Mouse (Mus musculus) right cerebral cortex, postnatal 14 days (tissue): ENCODE results near the gene Pde4c.

Source experiments
- DNase-seq: peaks from one replicate; pipeline ENCODE4 v3.0.0; 2022

The Pde4c gene

DNA sequence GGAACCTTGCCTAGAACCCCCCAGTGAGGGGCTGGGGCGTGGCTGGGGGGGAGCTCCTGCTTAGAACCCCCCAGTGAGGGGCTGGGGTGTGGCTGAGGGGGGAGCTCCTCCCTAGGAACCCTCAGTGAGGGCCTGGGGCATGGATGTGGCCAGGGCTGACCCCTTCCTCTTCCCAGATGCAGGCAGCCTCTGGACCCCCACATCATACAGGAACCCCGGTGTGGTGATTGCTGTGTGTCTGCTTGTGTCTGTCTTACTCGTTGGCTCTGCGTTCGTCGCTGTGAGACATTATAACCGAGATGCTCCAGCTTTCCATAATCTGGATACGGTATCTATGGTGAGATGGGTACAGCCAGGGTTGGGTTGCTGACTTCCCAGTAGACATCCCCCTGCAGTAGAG lies 1.9 kb upstream of the Pde4c start:
- DNase-seq: peak; percentile 2

DNA sequence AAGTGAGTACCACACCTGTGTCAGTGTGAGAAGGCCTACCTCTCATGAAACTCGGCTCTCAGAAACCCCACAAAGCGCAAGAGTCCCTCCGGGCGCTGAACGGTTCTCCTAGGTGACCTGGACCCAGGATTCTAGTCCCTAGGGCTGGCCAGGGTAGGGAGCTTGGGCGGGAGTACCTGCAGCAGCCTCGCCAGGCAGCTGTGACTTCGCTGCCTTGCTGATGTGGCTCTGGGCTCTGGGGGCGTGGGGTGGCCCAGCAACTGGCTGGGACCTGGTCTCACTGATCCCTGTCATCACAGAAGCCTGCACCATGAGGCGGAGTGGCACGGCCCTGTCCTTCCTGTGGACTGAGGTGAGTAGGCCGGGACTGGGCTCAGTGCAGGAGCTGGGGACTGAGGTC lies 696 bp downstream of the Pde4c start:
- DNase-seq: peak; percentile 1

DNA sequence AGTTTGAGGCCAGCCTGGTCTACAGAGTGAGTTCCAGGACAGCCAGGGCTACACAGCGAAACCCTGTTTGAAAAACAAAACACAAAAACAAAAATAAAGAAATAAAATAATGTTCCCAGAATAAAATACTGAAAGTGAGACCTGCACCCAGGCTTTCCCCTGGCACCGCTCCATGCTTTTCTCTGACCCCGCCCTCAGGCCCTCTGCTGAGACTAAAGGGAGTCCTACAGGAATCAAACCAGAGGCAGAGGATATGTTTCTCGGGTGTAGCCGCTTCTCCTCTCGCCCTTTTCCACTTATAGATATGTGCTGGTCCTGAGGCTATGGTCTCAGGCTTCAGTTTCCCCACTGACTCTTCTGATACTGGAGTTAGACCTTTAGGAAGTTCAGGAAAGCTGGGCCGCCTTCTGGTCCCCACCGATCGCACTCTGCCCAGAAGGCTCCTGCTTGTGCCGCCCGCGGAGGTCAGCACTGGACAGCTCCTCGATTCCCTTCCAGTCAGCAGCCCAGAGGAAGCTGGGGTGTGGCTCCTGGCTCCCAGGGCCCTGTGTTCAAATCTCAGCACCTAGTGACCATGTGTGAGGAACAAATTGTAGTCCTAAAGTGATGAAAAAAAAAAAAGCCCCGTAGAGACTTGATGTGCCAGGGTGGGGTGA lies 2.4 kb downstream of the Pde4c start:
- DNase-seq: peak; percentile 4

DNA sequence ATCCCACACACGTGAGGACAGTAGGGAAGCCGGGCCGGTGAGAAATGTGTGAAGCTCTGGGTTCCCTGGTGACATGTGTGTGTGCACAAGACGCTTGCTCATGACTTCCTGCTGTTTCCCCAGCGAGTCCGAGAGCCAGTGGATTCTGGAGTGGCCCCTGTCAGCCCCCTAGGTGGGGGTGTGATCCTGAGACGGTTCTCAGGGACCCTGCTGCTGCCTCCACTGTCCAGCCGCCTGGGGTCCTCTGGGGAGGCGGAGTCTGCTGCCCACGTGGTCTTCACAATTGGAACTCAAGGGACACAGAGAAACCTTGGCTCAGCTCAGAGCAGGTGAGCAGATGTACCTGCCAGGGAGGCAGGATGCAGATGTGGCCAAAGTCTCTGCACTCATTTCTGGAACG lies 3.2 kb downstream of the Pde4c start:
- peak; percentile 1 for DNase-seq

DNA sequence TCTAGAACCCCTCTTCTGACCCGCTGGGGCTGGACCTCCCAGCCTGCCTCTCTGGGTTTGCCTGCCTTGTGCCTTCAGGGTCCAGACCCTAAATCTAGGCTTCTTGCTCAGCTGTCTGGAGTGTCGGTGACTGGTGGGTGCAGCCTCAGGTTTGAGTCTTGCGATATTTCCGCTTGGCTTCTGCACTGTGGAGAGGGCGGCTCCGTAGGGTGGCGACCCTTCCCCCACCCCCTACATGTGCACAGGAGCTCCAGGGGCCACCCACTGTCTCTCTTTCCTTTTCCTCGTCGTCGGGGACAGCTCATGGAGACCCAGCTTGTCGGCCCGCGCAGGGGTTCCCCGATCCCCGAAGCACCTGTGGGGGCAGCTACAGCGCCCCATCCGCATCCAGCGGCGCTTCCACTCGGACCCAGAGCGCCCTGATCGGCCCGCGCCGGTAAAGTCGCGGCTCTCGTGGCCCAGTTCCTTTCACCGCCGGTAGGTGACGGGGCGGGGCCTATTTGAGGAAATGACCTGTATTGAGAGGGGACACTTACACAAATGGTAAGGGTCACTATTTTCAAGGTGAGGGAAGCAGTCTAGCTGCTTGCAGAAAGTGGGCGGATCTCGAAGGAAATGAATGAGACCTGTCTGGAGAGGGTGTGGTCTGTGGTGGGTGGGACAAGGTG lies 6.4 kb downstream of the Pde4c start:
- DNase-seq: peak; percentile 4

DNA sequence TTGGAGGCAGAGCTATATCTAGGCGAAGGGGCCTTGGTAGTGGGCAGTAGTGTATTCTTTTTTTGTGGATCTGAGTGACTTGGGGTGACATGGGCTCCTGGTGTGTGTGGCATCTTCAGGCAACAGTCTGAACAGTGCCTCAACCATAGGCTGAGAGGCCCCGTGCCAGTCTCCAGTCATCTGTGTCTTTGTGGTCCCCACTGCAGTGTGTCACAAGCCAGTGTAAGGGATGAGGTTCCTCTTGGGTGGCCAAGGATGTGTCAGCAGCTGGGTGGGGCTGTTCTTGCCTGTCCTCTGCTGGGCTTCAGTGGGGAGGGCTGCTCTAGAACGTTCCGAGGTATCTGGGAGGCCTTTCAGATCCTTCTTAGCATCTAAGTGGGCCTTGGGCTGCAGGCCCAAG lies 7.4 kb downstream of the Pde4c start:
- peak; percentile 2 for DNase-seq

DNA sequence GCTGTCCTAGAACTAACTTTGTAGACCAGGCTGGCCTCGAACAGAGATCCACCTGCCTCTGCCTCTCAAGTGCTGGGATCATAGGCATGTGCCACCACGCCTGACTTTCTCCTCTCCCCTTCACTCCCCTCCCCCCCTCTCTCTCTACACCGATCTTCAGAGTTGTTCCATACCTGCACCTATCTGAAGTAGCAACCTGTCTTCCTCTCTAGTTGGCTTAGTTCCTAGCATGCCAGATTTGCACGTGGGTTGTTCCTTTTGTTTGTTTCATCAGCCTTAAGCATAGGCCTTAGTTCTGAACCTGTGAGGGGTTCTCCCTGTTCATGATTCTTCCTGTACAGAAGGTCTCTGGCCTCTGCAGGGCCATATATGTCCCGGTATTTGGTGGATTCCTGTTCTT lies 14.2 kb downstream of the Pde4c start:
- DNase-seq: no peak

DNA sequence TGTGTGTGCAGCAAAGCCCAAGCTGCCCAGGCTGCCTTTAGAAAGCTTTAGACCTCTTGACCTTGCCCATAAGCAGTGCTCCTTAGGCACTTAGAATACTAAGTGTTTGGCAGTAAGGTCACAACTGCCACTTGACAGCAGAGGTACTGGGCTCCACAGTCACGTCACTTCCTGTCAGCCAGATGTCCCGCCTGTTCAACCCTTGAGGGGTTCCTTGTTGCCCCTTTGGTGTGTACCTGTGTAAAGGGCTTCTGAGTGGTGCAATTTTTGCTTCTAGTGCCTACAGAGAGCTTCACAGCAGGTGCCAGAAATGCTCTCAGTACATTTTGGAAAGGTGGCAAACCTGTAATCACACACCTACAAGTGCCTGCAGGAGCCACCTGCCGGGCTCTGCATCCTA lies 14.7 kb downstream of the Pde4c start:
- peak; percentile 1 for DNase-seq

DNA sequence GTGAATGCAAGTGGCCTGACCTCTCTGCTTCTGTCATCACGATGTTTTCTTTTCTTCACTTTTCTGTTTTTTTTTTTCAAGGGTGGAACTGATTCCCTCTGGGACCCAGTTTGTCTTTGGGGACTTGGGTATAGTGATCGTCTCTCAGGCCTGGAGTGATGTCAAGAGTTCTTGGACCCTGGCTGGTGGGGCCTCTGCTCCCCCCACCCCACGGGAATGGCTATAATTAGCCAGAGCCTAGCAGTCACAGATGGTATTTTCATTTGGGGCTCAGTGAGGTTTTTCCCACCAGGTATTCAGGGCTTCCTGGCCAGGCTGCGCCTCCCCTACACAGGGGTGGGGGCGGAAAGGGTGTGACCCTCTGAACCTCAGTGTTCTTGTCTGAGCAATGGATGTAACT lies 18.1 kb downstream of the Pde4c start:
- DNase-seq: no peak

DNA sequence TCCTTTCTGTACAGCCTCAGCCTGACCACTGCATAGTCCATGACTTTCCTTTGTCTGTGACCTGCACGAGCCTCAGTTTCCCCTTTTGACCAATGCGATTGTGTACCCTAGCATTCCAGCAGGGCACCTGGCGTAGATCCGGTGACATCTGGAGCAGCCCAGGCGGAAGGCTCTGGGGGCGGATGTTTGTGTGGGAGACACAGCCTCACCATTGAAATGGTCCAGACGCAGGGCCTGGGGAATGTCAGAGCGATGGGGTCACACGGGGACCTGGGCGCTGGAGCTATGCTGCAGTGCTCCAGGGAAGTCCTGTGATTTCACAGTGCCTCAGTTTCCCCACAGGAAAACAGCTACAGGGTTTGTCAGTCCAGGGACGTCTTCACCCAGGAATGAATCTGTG lies 18.7 kb downstream of the Pde4c start:
- peak; percentile 4 for DNase-seq

DNA sequence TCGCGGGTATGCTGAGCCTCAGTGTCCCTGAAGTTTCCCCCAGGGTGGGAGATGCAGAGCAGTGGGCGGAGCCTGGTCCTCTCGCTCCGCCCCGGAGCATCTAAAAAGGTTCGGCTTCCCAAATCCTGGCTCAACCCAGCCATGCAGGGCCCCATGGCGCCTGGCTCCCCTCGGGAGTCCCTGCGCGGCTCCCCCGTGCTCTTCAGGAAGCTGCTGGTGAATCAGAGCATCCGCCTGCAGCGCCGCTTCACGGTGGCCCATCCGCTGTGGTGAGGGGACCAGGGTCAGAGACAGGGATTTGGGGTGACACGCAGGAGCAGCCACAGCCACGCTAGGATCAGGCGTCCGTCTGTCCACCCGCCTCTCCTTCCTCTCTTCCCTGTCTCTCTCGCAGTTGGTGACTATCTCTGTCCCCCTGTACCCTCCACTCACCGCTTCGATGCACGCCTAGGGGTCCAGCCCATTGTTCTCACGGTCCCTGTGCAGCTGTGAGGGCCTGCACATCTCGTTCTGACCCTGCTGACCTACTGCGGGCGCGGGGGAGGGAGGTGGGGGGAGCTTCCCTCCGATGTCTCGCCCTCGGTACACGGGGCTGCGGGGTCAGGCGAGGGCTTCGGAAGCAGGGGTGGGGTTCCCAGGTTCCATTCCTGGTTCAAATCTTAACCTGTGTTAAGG lies 19.6 kb downstream of the Pde4c start:
- DNase-seq: peak; percentile 21

DNA sequence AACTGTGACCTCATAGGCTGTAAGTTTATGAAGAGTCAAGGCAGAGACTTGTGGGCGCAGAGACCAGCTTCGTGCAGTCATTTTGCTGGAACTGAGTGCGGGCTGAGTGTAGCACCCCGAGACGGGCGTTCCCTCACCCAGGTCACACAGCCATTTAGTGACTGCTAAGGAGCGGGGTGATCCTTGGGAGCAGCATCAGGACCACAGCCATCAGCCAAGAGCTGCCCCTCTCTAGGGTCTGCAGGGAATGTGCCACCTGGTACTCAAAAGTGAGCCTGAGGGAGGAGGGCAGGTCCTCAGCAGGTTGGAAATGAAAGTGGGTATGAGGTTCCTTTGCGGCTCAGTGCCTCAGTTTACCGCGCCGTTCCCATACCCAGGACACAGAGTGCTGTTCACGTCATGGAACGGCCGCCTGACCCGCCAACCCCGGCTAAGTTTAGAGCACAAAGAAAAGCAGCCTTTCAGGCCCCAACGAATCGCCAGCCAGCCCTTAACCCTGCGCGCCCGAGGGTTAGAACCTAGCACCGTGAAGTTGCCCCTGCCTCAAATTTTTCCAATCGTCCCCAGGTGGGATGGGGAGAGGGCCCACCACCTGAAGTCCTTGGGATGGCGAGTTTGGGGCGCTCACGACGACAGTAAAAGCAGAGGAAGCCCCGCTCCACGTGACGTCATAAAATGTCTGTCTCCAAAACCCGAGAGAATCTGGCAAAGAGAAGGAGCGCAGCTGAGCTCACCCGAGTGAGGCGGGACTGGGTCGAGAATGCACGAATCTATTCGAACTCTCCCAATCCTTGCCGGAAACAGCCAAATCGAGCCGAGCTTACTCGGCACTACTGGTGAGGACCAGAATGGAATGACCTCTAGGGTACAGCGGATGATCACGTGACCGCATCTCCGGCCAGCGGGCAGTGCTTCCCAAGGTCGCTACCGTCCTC lies 20.4 kb downstream of the Pde4c start:
- peak; percentile 62 for DNase-seq

DNA sequence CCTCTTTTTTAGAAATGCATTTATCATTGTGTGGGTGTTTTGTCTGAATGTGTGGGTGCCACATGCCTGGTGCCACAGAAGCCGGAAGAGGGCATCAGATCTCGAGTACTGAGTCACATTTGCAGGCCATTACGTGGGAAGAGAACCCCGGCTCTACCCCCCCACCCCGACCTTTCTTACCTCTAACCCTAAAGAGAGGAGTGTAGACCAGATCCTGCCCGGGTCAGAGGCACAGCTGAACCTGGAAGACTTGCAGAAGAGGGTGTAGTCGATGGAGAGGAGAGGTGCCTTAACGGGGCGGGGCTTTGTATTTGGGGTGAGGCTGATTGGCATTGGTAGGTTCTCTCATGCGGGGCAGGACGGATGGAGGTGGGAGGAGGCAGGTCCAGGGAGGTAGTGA lies 21.3 kb downstream of the Pde4c start:
- DNase-seq: peak; percentile 4

DNA sequence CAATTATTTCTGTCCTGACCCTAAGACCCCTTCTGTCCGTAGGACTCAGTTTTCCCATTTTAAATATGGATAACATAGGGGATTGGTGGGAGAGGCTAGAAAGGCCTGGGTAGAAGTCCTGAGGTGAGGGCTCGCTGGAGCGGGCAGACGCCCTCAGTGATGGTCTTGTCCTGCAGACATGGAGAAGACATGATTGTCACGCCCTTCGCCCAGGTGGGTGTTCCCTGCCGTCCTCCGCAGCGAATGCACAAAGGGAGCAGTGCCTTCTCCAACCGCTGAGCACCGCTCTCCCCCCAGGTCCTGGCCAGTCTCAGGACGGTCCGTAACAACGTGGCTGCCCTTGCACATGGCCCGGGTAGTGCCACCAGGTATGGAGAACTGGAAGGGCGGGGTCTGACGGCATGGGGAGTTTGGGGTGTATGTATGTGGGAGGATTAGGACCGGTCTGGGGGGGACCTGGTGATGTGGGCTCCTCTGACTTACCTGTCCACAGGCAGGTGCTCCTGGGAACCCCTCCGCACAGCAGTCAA lies 22.2 kb downstream of the Pde4c start:
- DNase-seq: peak; percentile 4

DNA sequence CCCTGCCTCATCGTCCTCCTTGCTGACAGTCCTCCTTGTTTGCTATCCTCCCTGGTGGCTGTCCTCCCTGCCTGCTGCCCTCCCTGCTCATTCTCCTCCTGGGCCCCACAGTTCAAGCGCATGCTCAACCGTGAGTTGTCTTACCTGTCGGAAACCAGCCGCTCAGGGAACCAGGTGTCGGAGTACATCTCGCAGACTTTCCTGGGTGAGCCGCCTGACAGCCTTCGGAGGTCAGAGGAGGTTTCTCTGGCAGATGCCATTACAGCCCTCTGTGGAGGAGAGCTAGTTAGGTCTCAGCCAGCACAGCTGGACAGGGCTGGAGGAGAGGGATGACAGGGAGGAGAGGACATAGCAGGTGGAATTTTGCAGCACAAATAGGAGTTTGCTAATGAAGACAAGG lies 23.2 kb downstream of the Pde4c start:
- no peak for DNase-seq

DNA sequence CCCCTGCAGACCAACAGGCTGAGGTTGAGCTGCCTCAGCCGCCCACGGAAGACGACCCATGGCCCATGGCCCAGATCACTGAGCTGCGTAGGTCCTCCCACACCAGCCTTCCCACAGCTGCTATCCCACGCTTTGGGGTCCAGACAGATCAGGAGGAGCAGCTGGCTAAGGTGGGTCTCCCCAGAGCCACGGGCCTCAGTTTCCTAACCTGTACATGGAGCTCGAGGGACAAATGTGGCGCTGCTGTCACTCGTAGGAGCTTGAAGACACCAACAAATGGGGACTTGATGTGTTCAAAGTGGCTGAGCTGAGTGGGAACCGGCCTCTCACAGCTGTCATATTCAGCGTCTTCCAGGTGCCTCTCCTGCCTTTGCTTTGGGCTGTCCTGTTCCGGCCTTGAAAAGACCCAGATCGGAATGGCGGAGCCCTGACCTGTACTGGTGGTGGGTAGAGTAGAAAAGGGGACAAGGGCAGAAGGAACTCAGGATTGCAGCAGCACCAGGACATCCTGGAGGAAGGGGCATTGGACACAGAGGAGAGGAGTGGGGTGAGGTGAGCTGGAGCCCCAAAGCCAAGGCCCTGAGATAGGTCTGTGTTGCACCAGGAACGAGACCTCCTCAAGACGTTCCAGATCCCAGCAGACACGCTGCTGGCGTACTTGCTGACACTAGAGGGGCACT lies 23.8 kb downstream of the Pde4c start:
- DNase-seq: peak; percentile 3

DNA sequence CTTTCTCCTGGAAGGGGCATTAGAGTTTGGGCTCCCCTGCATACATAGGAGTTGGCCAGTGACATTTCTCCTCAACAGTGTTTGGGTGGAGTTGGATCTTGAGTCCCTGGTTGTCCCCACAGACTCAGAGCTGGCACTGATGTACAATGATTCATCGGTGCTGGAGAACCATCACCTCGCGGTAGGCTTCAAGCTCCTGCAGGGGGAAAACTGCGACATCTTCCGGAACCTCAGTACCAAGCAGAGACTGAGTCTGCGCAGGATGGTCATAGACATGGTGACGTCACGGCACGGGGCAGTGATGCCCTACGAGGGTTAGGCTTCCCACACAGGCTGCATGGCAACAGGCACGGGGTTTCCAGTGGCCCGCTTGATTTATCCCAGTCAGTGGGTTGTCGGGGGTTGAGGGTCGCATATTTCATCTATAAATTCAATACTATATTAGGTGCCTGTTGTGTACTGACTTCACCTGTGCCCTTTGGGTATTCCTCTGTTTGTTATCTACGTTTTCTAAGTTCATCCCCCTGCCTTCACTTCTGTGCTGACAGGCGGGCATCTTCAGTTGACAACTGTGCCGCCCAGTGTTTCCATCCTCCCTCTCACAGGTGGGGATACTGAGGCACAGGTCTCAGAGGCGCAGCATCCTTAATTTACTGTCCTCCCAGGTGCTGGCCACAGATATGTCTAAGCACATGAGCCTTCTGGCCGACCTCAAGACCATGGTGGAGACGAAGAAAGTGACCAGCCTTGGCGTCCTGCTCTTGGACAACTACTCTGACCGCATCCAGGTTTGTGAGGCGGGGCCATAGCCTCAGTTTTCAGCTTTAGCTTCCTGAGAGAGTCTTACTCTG lies 25.0 kb downstream of the Pde4c start:
- DNase-seq: peak; percentile 5

DNA sequence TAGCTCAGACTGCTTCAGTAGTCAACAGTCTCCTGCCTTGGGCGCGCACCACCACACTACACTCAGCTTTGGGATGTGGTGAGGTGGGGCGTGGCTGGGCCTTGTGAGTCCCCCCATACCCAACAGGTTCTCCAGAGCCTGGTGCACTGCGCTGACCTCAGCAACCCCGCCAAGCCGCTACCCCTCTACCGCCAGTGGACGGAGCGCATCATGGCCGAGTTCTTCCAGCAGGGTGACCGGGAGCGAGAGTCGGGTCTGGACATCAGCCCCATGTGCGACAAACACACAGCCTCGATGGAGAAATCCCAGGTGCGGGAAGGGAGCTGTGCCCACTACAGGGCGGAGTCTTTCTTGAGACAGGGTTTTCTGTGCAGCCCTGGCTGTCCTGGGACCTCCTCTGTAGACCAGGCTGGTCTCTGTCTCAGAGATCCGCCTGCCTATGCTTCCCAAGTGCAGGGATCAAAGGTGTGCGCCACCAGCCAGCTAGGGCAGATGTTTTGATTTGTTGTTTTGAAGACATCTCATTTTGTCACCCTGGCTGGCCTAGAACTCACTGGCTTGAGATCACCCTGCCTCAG lies 25.7 kb downstream of the Pde4c start:
- peak; percentile 8 for DNase-seq

DNA sequence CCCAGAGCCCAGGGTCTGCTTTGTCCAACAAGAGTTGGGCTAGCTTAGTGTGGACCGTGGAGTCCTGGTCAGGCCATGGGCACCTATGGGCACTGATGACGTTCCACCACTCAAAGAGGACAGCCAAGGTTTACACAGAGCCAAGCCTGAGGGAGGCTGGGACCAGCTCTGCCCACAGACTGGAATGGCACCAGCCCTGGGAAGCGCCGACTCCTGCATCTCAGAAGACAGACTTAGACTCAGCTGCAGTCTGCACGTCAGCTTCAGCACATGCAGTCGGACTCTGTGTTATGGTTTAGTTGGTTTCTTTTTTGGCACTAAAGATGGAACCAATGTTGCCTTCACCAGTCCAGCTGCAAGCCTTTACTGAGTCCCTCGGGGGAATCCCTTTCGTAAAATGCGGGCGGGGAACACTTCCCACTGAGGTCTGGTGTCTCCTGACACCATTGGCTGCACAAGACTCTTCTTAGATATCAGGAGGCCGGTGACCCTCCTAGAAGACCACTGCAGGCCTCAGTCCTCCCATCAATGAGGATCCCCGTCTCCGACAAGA lies 26.7 kb downstream of the Pde4c start:
- DNase-seq: peak; percentile 11

DNA sequence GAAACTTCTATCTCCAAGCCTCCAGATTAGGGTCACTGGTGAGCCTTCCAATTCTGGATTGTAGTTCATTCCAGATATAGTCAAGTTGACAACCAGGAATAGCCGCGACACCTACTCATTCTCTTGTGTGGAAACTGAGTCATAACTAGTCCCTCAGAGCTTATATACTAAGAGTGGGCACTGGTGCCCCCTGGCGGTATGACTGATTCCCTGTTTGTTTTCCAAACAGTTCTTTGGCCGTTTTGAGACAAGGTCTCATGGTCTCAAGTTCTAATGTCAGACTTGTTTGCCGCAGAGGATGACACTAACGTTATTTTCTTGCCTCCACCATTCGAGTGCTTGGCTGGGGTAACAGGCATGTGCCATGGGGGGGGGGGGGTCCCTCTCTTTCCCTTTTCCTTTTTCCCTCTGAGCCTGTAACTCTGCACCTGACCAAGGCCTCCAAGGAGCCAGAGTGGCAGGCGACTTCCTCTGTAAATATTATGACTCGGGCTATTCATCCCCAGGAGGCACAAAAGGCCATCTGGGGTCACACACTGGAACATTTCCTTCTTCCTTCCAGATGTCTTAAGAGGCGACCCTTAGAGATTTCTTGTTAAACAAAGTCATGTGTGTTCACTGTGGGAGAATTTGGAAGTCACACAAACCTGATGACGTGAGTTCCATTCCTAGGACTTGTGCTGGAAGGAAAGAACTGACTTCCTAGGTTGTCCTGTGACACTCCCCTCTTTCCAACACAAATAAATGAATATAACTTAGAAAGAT lies 28.7 kb downstream of the Pde4c start:
- peak; percentile 84 for DNase-seq
